Mouse (Mus musculus) liver, embryonic 15.5 days (tissue): ENCODE data around the gene Zfp446. TPM values are rescaled to one million over a fixed set of nuclear protein-coding genes. Genes with fewer than 3 reads are reported as not detected.

Source experiments
- ATAC-seq: fragments of 200-750 bp; cut with Nextera tagmentation; 2 replicates; pipeline ENCODE4 v1.8.0; 2017; ENCODE audit warnings: moderate number of reproducible peaks, mild to moderate bottlenecking, moderate library complexity; ENCODE audit not compliant: insufficient read depth
- H3K27ac ChIP-seq: fragments of 300-500 bp; sonication (generic); replicated peaks from 2 replicates; pipeline ENCODE4 v1.5.1; 2015; ENCODE audit warnings: mild to moderate bottlenecking, inconsistent platforms
- H3K27me3 ChIP-seq: fragments of 300-500 bp; sonication (generic); 2 replicates; pipeline ENCODE4 v1.6.1; 2015; ENCODE audit warnings: mild to moderate bottlenecking, inconsistent platforms
- H3K36me3 ChIP-seq: fragments of 300-500 bp; sonication (generic); replicated peaks from 2 replicates; pipeline ENCODE4 v1.6.1; 2015; ENCODE audit warnings: moderate library complexity, mild to moderate bottlenecking, inconsistent platforms
- H3K4me1 ChIP-seq: fragments of 300-500 bp; sonication (generic); replicated peaks from 2 replicates; pipeline ENCODE4 v1.6.1; 2015; ENCODE audit warnings: inconsistent platforms
- H3K4me2 ChIP-seq: fragments of 300-500 bp; sonication (generic); 2 replicates; pipeline ENCODE4 v1.6.1; 2015; ENCODE audit warnings: moderate library complexity, mild to moderate bottlenecking, inconsistent platforms
- H3K4me3 ChIP-seq: fragments of 300-500 bp; sonication (generic); replicated peaks from 2 replicates; pipeline ENCODE4 v1.5.1; 2015; ENCODE audit warnings: mild to moderate bottlenecking, inconsistent platforms
- H3K9ac ChIP-seq: fragments of 300-500 bp; sonication (generic); 2 replicates; pipeline ENCODE4 v1.6.1; 2015; ENCODE audit warnings: moderate library complexity, mild to moderate bottlenecking, inconsistent platforms
- H3K9me3 ChIP-seq: fragments of 300-500 bp; sonication (generic); replicated peaks from 2 replicates; pipeline ENCODE4 v1.6.1; 2016; ENCODE audit warnings: inconsistent platforms
- WGBS: fragments of 180-500 bp; shearing (Covaris S2); methylation state at CpG from one replicate; pipeline ENCODE4 v1.1.7; 2015; ENCODE audit warnings: mixed read lengths; ENCODE audit not compliant: insufficient replicate concordance; 5-methylcytosine and 5-hydroxymethylcytosine counted together
- polyA plus RNA-seq: library from polyadenylated mRNA; unstranded; fragments of >200 nt; fragmentation: Nextera tagmentation; extraction: Ambion mirVana; gene quantifications from 2 replicates; pipeline ENCODE4 v1.2.1, GENCODE M21; 2015

Zfp446 gene
- polyA plus RNA-seq, 1 experiment from 2014 or later = 2.2 TPM

DNA sequence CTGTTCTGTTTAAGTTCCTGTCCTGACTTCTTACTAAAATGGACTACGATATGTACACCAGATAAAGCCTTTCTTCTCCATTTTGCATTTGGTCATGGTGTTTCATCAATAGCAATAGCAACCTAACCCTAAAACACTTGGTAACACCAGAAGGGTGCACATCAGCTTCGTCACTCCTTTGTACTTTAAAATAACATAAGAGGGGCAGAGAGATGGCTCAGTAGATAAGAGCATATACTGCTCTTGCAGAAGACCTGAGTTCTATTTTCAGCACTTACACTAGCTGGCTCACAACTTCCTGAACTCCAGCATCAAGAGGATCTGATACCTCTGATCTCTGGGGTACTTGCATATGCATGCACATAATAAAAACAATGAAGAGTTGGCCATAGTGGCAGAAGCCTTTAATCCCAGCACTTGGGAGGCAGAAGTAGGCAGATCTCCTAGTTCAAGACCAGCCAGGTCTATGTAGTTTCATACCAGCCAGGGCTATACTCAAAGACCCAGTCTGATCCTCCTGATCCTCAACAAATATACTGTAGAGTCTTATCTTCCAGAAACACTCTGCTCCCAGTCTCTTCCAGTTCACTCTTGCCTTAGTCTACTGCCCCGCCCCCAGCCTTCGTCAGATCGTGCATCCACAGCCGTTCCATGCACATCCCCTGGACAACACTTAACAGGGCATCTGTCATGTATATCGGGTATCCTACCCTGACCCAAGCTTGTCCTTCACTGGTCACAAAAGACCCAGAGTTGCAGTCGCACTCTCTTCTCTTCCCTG, 10.0 kb downstream of the Zfp446 start:
- Histone ChIP-seq H3K9ac (peak overlapping the region; percentile 40; the same call in 1 of the 2 replicates), H3K4me1 (peaks cover 39% of the 10 kb centered on the region), H3K27me3 (no peaks in the 10 kb centered on the region), H3K4me2 (peak overlapping the region; percentile 29; the same call in 1 of the 2 replicates), H3K9me3 (no peaks in the 10 kb centered on the region), H3K4me3 (no peak overlapping the region), H3K36me3 (no peaks in the 10 kb centered on the region), H3K27ac (peak overlapping the region; percentile 66)
- peak; percentile 80 for ATAC-seq
- 40% methylated on average over 8 of the region's 8 CpGs for WGBS

DNA sequence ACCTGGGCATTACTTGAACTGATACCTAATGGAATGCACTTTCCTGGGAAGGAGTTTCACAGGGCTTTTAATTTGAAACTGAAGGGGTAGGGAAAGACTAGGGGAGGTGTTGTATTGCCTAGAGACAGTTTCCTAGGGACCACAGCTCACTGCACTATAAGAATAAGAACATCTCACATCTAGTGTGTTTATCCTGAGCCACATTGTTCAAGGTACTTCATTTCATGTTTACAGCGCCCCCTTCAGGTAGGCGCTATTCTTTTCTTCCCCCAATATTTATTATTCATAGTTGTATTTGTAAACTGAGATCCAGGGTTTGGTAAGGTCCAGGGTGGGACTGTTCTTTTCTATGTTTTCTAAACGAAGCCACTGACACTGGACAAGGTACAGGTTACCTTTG, 14.6 kb downstream of the Zfp446 start:
- H3K36me3 ChIP-seq = no peaks in the 10 kb centered on the region
- H3K9ac ChIP-seq = no peak overlapping the region
- ATAC-seq = no peak
- no peak overlapping the region for H3K4me2 ChIP-seq
- H3K27me3 ChIP-seq = no peaks in the 10 kb centered on the region; the same call in 1 of the 2 replicates
- no peak overlapping the region for H3K4me3 ChIP-seq
- peaks cover 16% of the 10 kb centered on the region for H3K4me1 ChIP-seq
- 2% methylated on average over 3 of the region's 3 CpGs for WGBS
- no peaks in the 10 kb centered on the region for H3K9me3 ChIP-seq
- no peak overlapping the region for H3K27ac ChIP-seq

GRCm38 (mm10) chr7:12993148-12993547, 15.5 kb downstream of the Zfp446 start:
- WGBS = 70% methylated on average over 10 of the region's 10 CpGs
- Histone ChIP-seq H3K36me3 (no peaks in the 10 kb centered on the region), H3K9me3 (no peaks in the 10 kb centered on the region), H3K4me3 (no peak overlapping the region), H3K4me2 (no peak overlapping the region), H3K27me3 (no peaks in the 10 kb centered on the region; the same call in 1 of the 2 replicates), H3K9ac (no peak overlapping the region), H3K27ac (no peak overlapping the region), H3K4me1 (peaks cover 6% of the 10 kb centered on the region)
- no peak for ATAC-seq

DNA sequence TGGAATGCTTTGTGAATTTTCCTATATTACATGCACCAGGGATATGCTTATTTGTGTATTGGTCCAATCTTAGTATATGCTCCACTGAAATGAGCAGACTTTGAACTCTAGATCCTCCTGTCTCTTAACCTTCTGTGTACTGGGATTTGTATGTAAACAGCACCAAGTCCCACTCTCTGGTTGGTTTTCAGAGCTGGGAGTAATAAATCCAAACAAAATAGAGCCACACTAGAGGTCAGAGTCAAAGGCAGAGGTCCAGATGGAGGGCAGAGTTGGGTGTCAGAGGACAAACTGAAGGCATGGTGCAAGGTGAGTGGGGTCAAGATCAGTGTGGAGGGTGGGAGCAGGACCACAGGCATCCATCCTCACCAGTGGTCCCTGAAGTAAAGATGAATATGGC, 18.2 kb downstream of the Zfp446 start:
- no peak for ATAC-seq
- no peak overlapping the region for H3K9ac ChIP-seq
- no peaks in the 10 kb centered on the region for H3K9me3 ChIP-seq
- no peaks in the 10 kb centered on the region; the same call in 1 of the 2 replicates for H3K27me3 ChIP-seq
- no peaks in the 10 kb centered on the region for H3K4me1 ChIP-seq
- no peaks in the 10 kb centered on the region for H3K36me3 ChIP-seq
- H3K27ac ChIP-seq = peak overlapping the region; percentile 19; the same call in 1 of the 2 replicates
- no peak overlapping the region for H3K4me3 ChIP-seq
- H3K4me2 ChIP-seq = no peak overlapping the region

GRCm38 (mm10) chr7:12997230-12997629, 19.6 kb downstream of the Zfp446 start:
- no peak overlapping the region for H3K27ac ChIP-seq
- H3K9me3 ChIP-seq = no peaks in the 10 kb centered on the region
- no peaks in the 10 kb centered on the region for H3K36me3 ChIP-seq
- WGBS = 48% methylated on average over 5 of the region's 5 CpGs
- no peak for ATAC-seq
- H3K4me1 ChIP-seq = no peaks in the 10 kb centered on the region
- H3K4me3 ChIP-seq = no peak overlapping the region
- H3K9ac ChIP-seq = 0 out of 2 replicates have a peak overlapping the region, but pooled peaks have one; percentile 18
- no peaks in the 10 kb centered on the region; the same call in 1 of the 2 replicates for H3K27me3 ChIP-seq
- H3K4me2 ChIP-seq = peak overlapping the region; percentile 41

DNA sequence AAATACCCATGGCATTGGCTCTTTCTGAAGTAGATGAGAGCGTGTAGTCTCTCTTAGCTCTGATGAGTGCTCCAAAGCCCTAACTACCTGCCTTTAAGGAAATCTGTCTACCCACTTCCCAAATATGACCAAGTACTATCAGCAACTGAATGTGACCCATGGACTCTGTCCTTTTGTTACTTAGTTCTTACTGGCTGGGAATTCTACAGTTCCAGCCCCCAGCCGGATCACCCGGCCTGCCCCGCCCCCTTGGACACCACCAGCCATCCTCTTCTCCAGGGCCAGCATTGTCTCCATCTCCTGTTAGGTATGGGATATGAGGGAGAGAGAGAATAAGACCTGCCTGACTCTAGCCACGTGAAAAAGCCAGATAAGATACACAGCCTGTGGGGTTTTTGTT, 20.4 kb downstream of the Zfp446 start, which contains the start of gene Slc27a5:
Slc27a5 (minus strand) TSS at position 140 of the 400 bp plus-strand sequence.
- peak within 1 kb of the TSS; percentile 45 for H3K27ac ChIP-seq
- WGBS = 49% methylated on average over 5 of the region's 5 CpGs
- peak; percentile 53; the same call in 1 of the 2 replicates for ATAC-seq
- no peaks in the 10 kb centered on the region; the same call in 1 of the 2 replicates for H3K27me3 ChIP-seq
- no peaks in the 10 kb centered on the region for H3K36me3 ChIP-seq
- no peaks in the 10 kb centered on the region for H3K9me3 ChIP-seq
- peak within 1 kb of the TSS; percentile 41 for H3K4me2 ChIP-seq
- no peak within 1 kb of the TSS; the same call in 1 of the 2 replicates for H3K4me3 ChIP-seq
- H3K9ac ChIP-seq = 0 out of 2 replicates have a peak within 1 kb of the TSS, but pooled peaks have one; percentile 18
- no peaks in the 10 kb centered on the region for H3K4me1 ChIP-seq

DNA sequence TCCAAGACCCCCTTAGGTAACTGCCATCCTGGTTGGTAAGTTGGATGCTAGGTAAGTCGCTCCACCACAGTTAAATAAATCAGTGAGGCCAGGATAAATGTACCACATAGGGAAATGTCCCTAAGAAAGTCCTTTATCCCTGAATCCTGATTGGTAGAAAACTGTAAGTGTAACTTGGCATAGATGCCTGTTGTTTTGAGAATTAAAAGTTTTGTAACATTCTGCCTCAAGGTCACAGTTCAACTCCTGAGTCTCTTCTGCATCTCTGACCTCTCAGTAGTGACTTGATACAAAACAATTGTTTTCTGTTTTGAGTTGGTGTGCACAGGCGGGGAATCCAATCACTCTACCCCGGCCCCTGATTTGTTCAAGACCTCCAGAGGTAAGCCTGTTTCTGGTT, 21.2 kb downstream of the Zfp446 start, which contains the start of gene Trim28:
Trim28 (plus strand) TSS at position 264 of the 400 bp plus-strand sequence.
- Histone ChIP-seq H3K4me2 (0 out of 2 replicates have a peak within 1 kb of the TSS, but pooled peaks have one; percentile 41), H3K9ac (no peak within 1 kb of the TSS)

GRCm38 (mm10) chr7:13001584-13001983, 23.9 kb downstream of the Zfp446 start:
- no peak overlapping the region for H3K4me3 ChIP-seq
- ATAC-seq = no peak
- H3K4me1 ChIP-seq = no peaks in the 10 kb centered on the region
- H3K36me3 ChIP-seq = peaks cover 22% of the 10 kb centered on the region
- no peak overlapping the region for H3K9ac ChIP-seq
- no peak overlapping the region for H3K27ac ChIP-seq
- no peaks in the 10 kb centered on the region; the same call in 1 of the 2 replicates for H3K27me3 ChIP-seq
- 31% methylated on average over 1 of the region's 1 CpGs for WGBS
- H3K4me2 ChIP-seq = no peak overlapping the region
- no peaks in the 10 kb centered on the region for H3K9me3 ChIP-seq

More for the DNA sequence above, 21.2 kb downstream of the Zfp446 start, which contains the start of gene Trim28:
- ATAC-seq = no peak
- Histone ChIP-seq H3K27me3 (no peaks in the 10 kb centered on the region; the same call in 1 of the 2 replicates), H3K9me3 (no peaks in the 10 kb centered on the region), H3K4me1 (no peaks in the 10 kb centered on the region), H3K27ac (no peak within 1 kb of the TSS), H3K4me3 (no peak within 1 kb of the TSS; the same call in 1 of the 2 replicates), H3K36me3 (peaks cover 1% of the 10 kb centered on the region; the same call in 1 of the 2 replicates)
- WGBS = 66% methylated on average over 3 of the region's 3 CpGs

GRCm38 (mm10) chr7:13003380-13003779, 25.7 kb downstream of the Zfp446 start:
- no peak overlapping the region for H3K9ac ChIP-seq
- peaks cover 40% of the 10 kb centered on the region for H3K36me3 ChIP-seq
- no peaks in the 10 kb centered on the region for H3K9me3 ChIP-seq
- no peak overlapping the region for H3K4me2 ChIP-seq
- peaks cover 4% of the 10 kb centered on the region for H3K4me1 ChIP-seq
- H3K4me3 ChIP-seq = no peak overlapping the region
- H3K27ac ChIP-seq = no peak overlapping the region
- no peak for ATAC-seq
- WGBS = 69% methylated on average over 5 of the region's 5 CpGs
- H3K27me3 ChIP-seq = no peaks in the 10 kb centered on the region

- Histone ChIP-seq H3K27ac (no peak overlapping the region), H3K4me2 (no peak overlapping the region), H3K4me1 (peaks cover 24% of the 10 kb centered on the region), H3K9ac (no peak overlapping the region), H3K36me3 (peaks cover 41% of the 10 kb centered on the region), H3K27me3 (no peaks in the 10 kb centered on the region), H3K4me3 (no peak overlapping the region), H3K9me3 (no peaks in the 10 kb centered on the region)
- 90% methylated on average over 17 of the region's 17 CpGs for whole genome bisulfite sequencing
- no peak for ATAC-seq
Observed at GRCm38 (mm10) chr7:13006011-13006410, 28.4 kb downstream of the Zfp446 start.

DNA sequence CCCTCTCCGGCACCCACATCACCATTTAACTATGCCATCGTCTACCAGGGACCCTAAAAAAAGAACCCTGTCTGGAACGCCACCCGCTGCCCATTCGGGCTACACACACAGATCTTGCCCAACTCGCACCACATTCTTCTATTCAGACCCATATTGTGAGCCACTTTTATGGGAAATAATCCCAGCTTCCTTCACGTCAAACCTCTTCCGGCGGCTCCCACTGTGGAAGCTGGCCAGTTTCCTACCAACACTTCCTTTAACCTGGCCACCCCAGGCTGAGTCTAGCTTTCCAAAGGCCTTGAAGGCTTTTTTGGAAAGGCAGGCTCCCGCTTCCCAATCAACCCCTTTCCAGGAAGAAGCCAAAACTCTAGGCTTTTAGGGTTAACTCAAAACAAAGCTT, 28.9 kb downstream of the Zfp446 start:
- H3K4me2 ChIP-seq = no peak overlapping the region
- H3K27me3 ChIP-seq = no peaks in the 10 kb centered on the region

More for the DNA sequence above, 28.9 kb downstream of the Zfp446 start:
- H3K4me3 ChIP-seq = no peak overlapping the region
- WGBS = 85% methylated on average over 10 of the region's 10 CpGs
- no peak overlapping the region for H3K27ac ChIP-seq
- no peaks in the 10 kb centered on the region for H3K9me3 ChIP-seq
- ATAC-seq = no peak
- H3K36me3 ChIP-seq = peaks cover 41% of the 10 kb centered on the region
- no peak overlapping the region for H3K9ac ChIP-seq
- H3K4me1 ChIP-seq = peaks cover 24% of the 10 kb centered on the region
